Mouse (Mus musculus) mouse embryonic stem cell (cell line): ENCODE measurements at regions not wholly inside any gene's neighbourhood (a gene's known extent, or its start where the extent isn't known, plus 50 kb on each side); places are given as distances from the start of the nearest gene placed in this dataset.

Experiments
- in situ Hi-C, 2 experiments: fragments of 300-500 bp; cut with MboI; formaldehyde crosslinking; loops; 1 replicate in 1 of 2; 3 replicates in 1 of 2; pipeline ENCODE4 v1.14.3; 2019 to 2020; ENCODE audit warnings: low sequenced_read_pairs in 2 of 2, low pct_unique_long_range_greater_than_20kb in 1 of 2, mixed read lengths in 1 of 2; ENCODE audit not compliant: unreplicated experiment in 1 of 2

DNA sequence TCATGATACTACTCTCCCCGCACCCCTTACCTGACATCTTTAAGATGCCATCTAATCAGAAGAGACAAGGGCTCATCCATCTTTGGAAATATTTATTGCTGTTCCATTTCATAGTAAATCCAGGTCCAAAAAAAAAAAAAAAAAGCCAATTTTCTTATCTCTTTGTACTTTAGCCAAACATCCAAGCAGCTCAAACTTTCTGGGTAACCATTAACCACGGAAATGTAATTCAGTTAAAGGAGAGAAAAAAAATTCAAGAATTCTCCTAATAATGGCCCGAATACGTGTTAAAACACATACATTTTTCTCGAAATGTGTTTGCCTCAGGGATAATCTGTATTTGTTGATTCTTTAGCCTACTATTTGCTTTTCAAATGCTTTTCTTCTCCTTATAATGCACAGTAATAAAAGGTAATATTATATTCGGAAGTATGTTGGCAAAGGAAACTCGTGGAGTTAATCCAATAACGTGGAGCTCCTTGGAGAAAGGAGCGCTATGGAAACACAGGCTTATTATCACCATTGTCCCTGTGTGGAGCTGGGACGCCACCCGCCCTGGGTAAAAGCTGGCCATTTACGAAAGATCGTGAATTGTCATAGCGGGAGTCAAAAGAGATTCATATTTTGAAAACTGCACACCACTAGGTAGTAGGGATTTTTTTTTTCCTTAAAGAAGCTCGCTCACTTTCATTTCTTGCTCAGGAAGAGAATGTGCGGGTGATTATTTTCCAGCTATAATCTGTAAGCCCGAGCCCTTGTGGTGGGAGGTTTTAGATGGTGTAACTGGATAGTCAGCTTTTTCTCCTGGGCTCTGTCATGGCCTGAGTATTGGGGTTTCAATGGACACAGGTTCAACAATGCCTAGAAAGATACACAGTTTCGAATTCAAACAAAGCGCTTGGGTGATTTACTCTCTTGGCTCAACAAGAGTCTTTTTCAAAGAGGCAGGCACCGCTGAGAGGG, 108.4 kb upstream of the Psmd7 start:
- in situ Hi-C loops: no loop called here

DNA sequence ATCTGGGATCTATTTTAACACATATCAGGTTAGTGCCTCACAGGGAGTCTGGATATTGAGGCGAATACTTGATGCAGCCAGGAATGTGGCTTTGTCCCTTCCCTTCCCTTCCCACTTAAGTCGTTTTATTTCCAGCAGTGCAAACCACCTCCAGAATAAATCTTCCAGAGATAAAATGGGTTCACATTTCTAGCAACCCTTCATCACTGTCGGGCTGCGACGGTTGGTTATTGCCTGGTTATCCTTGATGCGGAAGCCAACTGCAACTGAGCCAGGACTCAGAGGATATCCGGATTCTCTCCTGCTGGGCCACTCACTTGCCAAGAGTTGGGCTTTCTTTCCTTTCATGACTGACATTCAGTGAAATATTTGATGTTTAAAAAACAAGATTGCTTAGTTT, 111.0 kb upstream of the Psmd7 start:
- in situ Hi-C loops: no loop called here

DNA sequence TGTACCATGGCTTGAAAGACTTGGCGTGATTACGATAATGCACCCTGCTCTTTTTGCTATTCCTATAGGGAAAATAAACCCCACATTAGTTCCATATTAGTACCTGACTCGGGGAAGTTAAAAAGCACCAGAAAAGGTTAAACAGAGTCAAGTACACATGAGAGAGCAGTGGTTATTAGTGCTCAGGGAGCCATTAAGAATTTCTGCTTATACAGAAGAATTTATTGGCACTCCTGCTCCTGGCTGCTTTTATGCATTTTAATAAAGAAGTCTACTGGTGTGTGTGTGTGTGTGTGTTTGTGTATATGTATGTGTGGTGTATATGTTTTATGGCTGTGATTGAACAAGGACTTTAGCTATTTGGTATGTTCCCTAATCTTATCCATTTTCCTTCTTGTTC, 111.5 kb upstream of the Psmd7 start:
- in situ Hi-C loops: no loop called here

DNA sequence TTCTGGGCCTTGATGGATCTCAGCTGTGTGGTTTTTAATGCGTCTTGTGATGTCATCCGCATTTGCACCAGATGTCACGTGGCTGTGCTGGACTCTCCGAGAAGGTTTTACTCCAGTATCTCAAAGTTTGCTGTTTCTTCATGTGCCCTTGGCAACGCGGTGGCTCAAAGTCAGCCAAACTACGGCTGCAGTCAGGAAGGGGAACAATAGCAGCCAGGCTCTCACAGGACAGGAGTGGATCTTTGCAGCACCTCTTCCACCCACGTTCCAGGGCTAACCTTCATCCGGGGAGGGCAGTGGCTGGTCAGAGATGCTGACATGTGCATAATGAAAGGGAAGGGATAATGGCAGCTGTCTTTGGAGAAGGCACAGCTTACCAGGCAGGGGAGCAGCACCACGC, 127.6 kb upstream of the Psmd7 start:
- in situ Hi-C loops: no loop called here

DNA sequence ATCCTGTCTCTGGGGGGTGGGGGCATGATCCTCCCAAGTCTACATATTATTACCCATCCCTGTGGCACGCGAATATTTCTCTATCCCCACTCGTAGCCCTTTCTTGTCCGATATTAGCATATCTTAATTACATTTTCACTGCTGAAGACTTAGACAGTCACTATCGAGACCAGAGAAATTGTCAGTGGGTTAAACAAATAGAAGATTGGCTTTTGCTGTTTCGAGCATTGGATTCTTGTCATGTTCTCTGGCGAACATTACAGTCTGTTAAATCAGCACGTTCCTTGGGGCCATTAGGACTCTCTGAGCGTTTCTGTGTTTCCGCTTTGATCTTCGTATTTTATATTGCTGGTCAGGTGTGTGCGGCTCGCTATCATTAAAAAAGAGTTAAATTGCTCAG, 129.6 kb upstream of the Psmd7 start:
- in situ Hi-C loops: no loop called here

DNA sequence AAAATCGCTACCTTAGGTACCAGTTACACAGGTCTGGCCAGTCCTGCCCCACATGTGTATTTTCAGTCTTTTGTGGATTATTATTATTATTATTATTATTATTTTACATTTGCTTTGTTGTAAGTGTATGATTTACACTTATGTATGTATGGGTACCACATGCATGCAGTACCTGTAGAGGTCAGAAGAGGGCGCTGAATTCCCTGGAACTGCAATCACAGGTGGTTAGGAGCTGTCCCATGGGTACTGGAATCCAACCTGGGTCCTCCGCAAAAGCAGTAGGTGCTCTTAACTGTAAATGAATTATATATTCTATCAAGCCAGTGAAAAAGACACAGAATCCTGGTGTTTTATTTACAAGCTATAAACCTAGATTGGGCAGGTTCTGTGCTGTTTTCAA, 131.4 kb upstream of the Psmd7 start:
- in situ Hi-C loops: no loop called here

DNA sequence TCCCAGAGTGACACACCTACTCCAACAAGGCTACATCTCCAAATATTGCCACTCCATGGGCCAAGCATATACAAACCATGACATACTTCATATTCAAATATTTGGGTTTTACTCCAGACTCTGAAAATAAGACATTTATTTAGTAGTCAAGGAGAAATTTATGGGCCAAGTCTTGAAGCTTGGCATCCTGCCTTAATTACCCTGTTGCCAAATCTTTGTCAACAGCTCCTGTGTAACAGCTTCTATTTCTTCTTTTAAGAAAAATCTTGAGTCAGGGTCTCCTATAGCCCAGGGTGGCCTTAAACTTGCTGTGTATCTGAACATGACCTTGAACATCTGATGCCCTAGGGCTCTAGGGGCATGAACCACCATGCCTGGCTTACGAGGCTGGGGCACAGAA, 138.5 kb upstream of the Psmd7 start:
- in situ Hi-C loops: no loop called here

DNA sequence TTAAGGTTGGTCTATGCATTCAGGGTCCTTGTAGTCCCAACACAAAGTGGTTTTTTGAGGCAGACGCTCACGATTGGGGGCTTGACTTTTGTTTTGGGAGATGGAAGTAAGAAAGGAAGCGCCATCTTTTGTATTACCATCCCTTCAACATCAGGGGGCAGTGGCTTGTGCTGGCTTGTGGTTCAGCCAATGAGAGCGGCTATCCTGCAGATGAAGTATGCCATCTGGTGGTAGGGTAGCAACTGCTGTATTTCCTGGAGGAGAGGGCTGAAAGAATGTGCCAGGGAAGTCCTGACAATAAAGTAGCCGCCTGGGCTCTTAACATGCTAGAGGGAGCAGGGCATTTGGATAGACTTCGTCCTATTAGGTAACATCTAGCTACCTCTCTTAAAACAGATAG, 139.0 kb upstream of the Psmd7 start:
- in situ Hi-C loops: no loop called here

DNA sequence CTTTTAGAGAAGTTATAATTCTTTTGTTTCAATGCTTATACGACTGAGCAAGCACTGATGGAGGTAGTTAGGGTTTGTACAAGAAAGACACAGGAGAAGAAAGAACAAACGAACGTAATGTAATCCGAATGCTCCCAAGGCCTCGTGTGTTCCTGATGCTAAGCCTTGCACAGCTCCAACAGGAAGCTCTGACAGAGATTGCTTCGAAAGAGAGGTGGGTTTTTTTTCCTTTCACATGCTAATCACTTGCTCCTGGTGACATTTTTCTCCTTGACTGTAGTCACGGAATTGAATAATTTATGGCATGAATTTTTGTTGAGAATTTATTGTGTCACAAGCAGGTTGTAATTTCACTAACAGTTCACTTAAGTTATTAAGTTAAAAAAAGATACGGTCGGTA, 150.8 kb upstream of the Psmd7 start:
- in situ Hi-C loops: no loop called here

DNA sequence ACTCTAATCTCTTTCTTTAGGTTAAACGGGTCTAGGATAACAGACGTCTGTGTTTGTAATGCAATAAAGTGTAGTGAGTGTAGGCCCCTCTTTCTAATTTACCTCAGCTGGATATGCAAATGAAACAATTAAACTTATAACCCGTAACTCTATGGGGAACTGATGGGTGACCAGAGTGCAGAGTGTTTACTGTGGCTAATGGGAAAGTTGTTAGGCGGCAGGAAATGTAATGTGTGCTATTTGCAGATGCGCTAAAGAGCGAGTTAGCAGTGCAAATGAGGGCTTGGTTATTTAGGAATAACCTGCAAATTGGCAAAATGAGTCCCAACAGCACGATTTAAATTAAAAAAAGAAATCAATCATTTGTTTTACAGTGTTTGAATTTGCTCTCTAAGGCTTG, 168.8 kb upstream of the Psmd7 start:
- in situ Hi-C loops: no loop called here

DNA sequence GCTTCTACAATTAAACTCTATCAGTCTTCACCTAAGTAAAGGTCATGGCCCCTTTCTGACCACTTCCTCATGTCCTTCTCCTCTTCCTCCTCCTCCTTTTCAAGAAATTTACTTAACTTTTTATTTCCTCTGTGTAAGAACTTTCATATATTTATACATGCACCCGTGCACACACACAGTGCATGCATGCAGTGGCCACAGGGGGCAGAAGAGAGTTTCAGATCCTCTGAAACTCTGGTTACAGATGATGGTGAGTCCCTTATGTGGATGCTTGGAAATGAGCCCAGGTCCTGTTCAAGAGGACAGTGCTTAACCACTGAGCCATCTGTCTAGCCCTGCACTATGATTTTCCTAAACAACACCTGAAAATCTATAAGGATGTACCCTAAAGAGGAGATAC, 170.4 kb upstream of the Psmd7 start:
- in situ Hi-C loops: no loop called here

DNA sequence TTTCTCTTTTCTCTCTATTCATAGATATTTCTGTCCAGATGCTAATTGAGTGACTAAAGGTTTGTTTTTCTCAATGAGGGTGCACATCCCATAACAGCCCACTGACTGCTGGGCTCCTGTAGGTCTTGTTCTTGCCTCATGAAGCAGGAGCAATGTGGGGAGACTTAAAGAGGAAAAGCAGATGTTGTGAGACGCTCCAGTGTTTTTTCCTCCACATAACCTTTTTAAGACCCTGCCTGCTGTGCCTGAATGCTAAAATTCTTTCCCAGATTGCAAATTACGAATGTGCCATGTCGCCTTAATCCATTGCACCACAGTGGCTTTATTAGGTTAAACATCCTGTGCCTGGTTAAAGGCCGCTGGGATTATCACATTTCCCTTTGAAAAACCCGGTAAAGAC, 165.5 kb upstream of the Zfhx3 start:
- in situ Hi-C loops: no loop called here

DNA sequence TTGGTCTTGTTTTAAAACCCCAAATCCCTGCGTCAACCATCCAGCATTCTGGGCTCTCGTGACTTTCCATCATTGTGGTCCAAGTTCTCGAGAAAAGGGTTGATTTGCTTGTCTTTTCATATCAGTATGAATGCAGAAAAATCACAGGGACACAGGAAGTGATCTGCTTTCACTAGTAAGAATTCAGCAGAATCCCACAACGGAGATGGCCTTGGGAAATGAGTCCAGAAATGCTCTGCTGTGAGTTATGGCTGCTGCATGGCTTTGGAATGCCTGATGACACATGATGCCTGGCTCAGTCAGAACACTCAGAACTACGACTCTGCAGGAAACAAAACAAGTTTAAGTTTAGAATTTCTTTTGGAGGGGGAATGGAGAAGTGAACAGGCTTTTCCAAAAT, 156.7 kb upstream of the Zfhx3 start:
- in situ Hi-C loops: no loop called here

DNA sequence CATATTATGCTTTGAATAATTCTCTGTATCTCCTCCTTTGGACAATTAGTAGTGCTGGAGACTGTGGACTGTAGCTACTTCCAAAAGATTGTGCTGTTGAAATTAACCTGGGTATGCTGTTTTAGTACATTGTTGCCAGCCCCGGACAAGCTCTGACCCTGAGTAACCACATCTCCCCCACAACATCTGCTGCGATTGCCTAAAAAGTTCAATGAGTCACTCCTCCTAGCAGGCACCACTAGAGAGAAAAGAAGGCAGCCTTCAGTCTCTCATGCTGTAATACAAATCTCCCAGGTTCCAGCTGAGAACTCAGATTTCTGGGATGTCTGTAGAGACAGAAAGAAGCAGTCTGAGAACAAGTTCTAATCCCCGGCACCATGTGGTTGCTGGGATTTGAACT, 150.2 kb upstream of the Zfhx3 start:
- in situ Hi-C loops: no loop called here

DNA sequence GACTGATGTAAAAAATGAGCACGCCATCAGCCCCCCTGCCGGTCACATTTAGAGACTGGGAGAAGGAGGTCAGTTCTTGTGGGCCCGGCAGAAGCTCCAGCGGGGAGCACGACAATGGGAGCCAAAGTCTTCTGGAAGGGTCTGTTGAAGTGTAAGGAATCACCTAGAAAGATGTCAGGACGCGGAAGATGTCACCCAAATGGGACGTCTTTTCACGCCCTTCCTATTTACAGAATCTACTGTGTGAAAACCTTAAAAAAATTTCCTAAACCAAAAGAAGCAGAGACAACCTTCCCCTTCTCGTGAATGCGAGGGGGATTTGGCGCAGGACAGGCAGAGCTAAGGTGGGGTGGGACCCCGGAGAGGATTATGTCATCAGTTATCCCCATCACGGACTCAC, 127.5 kb upstream of the Zfhx3 start:
- in situ Hi-C loops: no loop called here

DNA sequence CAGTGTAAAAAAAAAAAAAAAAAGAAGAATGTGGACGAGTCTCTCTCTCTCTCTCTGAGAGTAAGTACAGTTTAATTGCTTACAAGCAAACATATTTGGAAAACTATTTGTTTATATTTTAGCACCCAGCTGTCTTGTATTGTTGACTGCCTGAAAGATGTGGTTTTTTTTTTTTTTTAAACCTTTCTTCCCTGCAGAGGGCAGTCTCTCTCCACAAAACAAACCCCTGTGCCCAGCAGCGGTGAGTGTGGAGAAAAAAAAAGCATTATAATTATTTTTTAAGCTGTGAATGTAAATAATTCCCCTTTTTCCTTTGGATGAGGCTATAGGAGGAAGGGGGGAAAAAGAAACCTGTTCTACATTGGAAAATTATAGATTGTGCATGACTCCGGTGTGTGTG, 126.7 kb upstream of the Zfhx3 start:
- in situ Hi-C loops: no loop called here

DNA sequence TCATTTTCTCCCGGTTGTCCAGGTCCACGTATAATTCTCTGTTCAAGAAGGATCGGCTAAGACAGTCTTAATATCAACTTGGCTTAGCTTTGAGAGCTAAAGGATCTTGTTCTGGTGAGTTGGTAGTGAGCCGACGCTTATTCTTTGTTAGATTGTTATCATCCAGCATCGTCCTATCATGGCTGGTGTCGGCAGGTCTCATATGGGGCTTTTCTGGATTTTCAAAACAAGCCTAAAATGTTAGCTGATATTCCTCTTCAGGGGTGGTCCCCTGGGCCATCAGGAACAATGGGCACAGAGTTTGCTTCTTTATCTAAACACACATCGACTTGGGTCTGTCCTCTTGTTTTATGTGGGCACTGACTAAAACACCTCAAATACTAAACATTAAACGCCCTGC, 124.6 kb upstream of the Zfhx3 start:
- in situ Hi-C loops: no loop called here

DNA sequence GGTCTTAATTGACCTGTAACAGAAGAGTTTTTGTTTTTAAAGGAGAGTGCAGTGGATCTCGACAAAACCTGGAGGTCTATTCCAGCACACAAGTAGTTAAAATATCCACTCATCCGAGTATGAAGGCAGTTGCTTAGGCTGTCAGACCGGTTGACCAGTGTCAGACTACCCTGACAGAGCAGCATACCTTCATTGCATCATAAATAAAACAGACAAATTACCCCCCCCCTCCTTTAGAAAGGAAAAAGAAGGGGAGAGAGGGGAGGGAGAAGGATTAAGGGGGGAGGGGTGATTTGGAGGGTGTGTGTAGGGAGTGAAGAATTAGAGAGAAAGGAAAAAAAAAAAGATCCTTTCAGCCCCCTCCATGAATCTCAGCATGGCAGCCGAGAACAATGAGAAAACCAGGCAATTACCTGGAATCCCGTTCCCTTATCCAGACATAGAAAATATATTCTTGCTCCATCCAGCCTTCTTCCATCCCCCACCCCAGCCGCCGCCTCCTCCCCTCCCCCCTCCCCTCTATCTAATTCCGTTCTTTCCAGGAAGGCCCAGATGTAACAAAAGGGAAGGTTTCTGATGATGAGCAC, 122.2 kb upstream of the Zfhx3 start:
- in situ Hi-C loops: no loop called here

DNA sequence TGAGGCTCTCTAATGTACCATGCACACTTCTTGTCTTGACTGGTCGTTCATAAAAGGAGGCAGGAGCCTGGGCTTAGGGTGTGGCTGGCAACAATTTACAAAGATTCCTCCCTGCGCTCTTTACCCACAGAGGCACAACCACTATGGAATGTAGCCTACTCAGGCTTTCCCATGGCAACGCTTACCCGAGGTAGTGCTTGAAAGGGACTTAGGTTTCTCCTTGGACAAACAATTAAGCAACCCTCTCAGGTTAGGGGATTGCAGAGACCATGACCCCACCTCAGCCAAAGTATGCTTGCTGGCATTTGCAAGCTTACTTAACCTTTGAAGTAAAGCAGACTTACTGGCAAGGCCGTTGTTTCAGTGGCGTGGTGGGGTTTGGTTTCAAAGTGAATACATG, 120.9 kb upstream of the Zfhx3 start:
- in situ Hi-C loops: no loop called here

DNA sequence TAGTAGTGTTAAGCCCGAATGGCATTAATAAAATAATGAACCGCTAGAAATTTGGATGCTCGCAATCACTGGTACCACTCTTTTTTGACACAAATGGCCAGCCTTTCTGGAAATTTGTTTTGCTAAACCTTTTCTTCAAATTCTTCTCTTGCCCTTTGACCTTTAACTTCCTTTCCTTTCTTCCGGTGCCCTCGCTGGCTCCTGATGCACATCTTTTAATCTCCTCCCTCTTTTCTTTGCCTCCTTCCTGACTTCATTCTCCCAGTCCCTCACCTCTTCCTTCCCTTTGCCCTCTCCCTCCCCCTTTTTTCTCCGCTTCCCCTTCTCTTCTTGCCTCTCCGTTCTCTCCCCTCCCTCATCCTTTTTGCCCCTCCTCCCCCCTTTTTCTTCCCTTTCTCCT, 118.3 kb upstream of the Zfhx3 start:
- in situ Hi-C loops: no loop called here
